Mouse (Mus musculus) hindbrain, embryonic 14.5 days (tissue): Measurements from ENCODE around the gene Tent4b. TPM values are rescaled to one million over a fixed set of nuclear protein-coding genes. Genes with fewer than 3 reads are reported as not detected.
A peak's percentile ranks its signal among the peaks of the same experiment; 100 is the strongest.

ENCODE experiments used
- ATAC-seq: fragments of 200-750 bp; cut with Nextera tagmentation; 2 replicates; pipeline ENCODE4 v1.8.0; 2017; ENCODE audit warnings: moderate number of reproducible peaks, mild to moderate bottlenecking, moderate TSS enrichment, moderate library complexity; ENCODE audit not compliant: low FRiP score
- DNase-seq: peaks from one replicate; pipeline ENCODE4 v3.0.0-alpha.2; 2015; ENCODE audit warnings: low spot score
- H3K27ac ChIP-seq: fragments of 300-500 bp; sonication (generic); 2 replicates; pipeline ENCODE4 v1.5.1; 2014; ENCODE audit warnings: mild to moderate bottlenecking, moderate library complexity
- H3K27me3 ChIP-seq: fragments of 300-500 bp; sonication (generic); 2 replicates; pipeline ENCODE4 v1.6.1; 2014; ENCODE audit warnings: mild to moderate bottlenecking, low read length, mixed read lengths; ENCODE audit not compliant: control insufficient read depth, insufficient read depth
- H3K36me3 ChIP-seq: fragments of 300-500 bp; sonication (generic); replicated peaks from 2 replicates; pipeline ENCODE4 v1.6.1; 2014; ENCODE audit not compliant: control insufficient read depth, insufficient read depth
- H3K4me1 ChIP-seq: fragments of 300-500 bp; sonication (generic); replicated peaks from 2 replicates; pipeline ENCODE4 v1.6.1; 2014; ENCODE audit warnings: antibody characterized with exemption, low read length, mixed read lengths; ENCODE audit not compliant: control insufficient read depth, insufficient read depth
- H3K4me2 ChIP-seq: fragments of 300-500 bp; sonication (generic); replicated peaks from 2 replicates; pipeline ENCODE4 v1.6.1; 2014; ENCODE audit warnings: mild to moderate bottlenecking, moderate library complexity
- H3K4me3 ChIP-seq: fragments of 300-500 bp; sonication (generic); replicated peaks from 2 replicates; pipeline ENCODE4 v1.5.1; 2014; ENCODE audit warnings: mild to moderate bottlenecking, low read length
- H3K9ac ChIP-seq: fragments of 300-500 bp; sonication (generic); 2 replicates; pipeline ENCODE4 v1.6.1; 2014
- H3K9me3 ChIP-seq: fragments of 300-500 bp; sonication (generic); 2 replicates; pipeline ENCODE4 v1.6.1; 2016; ENCODE audit warnings: low read length; ENCODE audit not compliant: control insufficient read depth
- WGBS: fragments of 180-500 bp; shearing (Covaris S2); extraction: QIAGEN DNeasy Blood & Tissue Kit; methylation state at CpG from one replicate; pipeline ENCODE4 v1.1.7; 2014; 5-methylcytosine and 5-hydroxymethylcytosine counted together
- polyA plus RNA-seq: library from polyadenylated mRNA; unstranded; fragments of >200 nt; fragmentation: Nextera tagmentation; extraction: Ambion mirVana; gene quantifications from 2 replicates; pipeline ENCODE4 v1.2.1, GENCODE M21; 2014

Tent4b gene
- polyA plus RNA-seq, 1 experiment from 2014 or later: 17.1 TPM

DNA sequence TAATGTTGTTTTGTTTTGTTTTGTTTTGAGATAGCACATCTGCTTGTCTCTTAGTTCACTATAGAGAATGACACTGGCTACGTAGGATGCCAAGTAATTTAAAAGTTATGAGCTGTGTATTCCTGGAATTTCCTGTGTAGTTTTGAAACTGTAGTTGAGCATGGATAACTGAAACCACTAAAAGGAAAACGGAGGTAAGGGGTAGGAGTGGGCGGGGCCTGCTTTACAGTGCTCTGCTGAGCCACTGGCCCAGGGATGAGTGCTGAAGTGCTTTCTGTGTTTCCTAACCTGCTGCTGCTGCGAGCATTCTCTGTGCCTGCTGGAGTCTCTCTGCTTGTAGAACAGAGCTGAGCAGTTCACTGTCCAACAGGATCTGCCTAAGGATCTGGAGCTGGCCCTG, 22.3 kb downstream of the Tent4b start:
- 65% methylated on average over 4 of the region's 4 CpGs for WGBS
- no peak overlapping the region for H3K4me3 ChIP-seq
- H3K27me3 ChIP-seq: no peaks in the 10 kb centered on the region
- ATAC-seq (no peak), DNase-seq (no peak)
- H3K4me1 ChIP-seq: peaks cover 15% of the 10 kb centered on the region
- no peak overlapping the region for H3K4me2 ChIP-seq
- H3K36me3 ChIP-seq: no peaks in the 10 kb centered on the region
- no peak overlapping the region for H3K9ac ChIP-seq
- no peak overlapping the region for H3K27ac ChIP-seq
- no peaks in the 10 kb centered on the region for H3K9me3 ChIP-seq

DNA sequence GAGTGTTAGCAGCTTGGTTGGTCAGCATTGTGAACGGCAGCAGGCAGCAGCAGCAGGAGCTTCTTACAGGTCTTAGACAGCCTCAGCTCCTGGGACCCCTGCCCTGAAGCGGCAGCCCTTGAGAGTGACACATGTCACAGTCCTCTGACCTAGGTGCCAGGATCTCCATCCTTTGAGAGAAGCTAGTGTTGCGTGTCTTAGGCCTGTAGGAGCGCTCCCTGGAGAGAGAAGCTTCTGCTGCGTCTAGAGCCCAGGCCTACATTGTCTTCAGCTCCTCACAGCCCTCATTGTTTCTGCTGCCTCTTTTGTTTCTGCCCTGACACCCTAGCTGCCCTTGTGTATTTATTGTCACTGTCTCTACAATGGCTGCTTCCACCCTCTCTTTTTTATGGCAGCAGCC, 26.3 kb downstream of the Tent4b start:
- Histone ChIP-seq H3K4me2 (no peak overlapping the region), H3K9ac (no peak overlapping the region), H3K36me3 (no peaks in the 10 kb centered on the region), H3K9me3 (no peaks in the 10 kb centered on the region), H3K4me3 (no peak overlapping the region), H3K4me1 (peaks cover 28% of the 10 kb centered on the region), H3K27me3 (no peaks in the 10 kb centered on the region), H3K27ac (peak overlapping the region; percentile 58)
- DNase-seq (no peak), ATAC-seq (no peak; the same call in 1 of the 2 replicates)
- WGBS: 17% methylated on average over 5 of the region's 5 CpGs

DNA sequence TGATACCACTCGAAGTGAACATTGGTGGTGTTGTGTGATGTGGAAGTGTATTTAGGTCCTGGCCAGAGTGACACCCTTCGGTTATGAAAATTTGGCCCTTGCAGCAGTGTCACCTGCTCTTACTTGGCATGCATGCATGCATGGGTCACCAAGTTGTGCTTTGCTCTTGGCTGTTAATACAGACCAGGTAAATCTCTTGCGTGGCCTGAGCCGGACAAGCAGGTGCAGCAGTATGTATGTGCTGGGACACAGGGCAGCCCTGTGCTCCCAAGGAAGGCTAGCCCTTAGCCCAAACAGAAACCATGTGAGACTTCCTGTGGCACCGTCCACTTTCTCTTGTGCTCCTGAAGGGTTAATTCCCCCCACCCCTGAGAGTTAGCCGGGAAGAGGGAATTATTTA, 28.8 kb downstream of the Tent4b start:
- H3K4me2 ChIP-seq: no peak overlapping the region
- WGBS: 69% methylated on average over 6 of the region's 6 CpGs
- DNase-seq: no peak

DNA sequence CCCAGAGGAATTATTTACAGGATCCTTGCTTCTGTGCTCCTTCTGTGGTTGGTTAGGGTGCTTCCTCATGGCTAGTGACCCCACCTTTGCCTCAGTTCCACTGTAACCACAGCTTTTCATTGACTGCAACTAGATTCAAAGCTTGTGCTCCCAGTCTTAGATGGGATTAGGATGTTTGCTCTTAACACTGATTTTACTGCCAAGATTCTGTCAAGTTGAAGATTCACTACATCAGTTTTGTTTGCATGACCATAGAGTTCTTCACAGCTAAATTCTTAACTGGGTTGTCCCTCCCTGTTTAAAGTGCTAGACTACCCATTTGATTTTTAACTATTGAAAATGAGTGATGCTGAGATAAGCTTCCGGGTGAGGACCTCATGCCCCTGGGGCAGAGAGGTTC, 29.3 kb downstream of the Tent4b start:
- Histone ChIP-seq H3K4me3 (no peak overlapping the region), H3K9me3 (no peaks in the 10 kb centered on the region), H3K4me2 (no peak overlapping the region), H3K27ac (no peak overlapping the region), H3K36me3 (no peaks in the 10 kb centered on the region), H3K9ac (no peak overlapping the region), H3K27me3 (no peaks in the 10 kb centered on the region), H3K4me1 (peaks cover 28% of the 10 kb centered on the region)
- 51% methylated on average over 1 of the region's 1 CpGs for WGBS
- ATAC-seq (no peak), DNase-seq (no peak)

More for the DNA sequence above, 28.8 kb downstream of the Tent4b start:
- Histone ChIP-seq H3K4me3 (no peak overlapping the region), H3K9ac (no peak overlapping the region), H3K9me3 (no peaks in the 10 kb centered on the region), H3K27ac (no peak overlapping the region), H3K4me1 (peaks cover 28% of the 10 kb centered on the region), H3K36me3 (no peaks in the 10 kb centered on the region), H3K27me3 (no peaks in the 10 kb centered on the region)
- no peak for ATAC-seq

DNA sequence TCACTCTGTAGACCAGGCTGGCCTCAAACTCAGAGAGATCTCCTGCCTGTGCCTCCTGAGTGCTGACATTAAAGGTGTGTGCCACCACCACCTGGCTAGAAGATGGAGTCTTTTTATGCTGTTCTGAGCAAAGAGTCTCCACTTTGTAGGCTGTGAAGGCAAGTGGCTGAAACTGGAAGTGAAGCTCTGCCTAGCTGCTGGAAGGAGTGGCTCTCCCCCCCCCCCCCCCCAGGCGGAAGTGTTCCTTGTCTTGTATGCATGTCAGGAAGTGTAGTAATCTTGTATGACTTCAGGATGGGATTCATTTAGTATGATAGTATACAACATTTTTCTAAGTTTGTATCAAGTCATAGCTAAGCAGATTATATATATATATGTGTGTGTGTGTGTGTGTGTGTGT, 29.8 kb downstream of the Tent4b start:
- WGBS: no CpG with 5 or more reads among the region's 1 CpGs
- no peaks in the 10 kb centered on the region for H3K27me3 ChIP-seq
- H3K9me3 ChIP-seq: no peaks in the 10 kb centered on the region
- no peaks in the 10 kb centered on the region for H3K36me3 ChIP-seq
- H3K9ac ChIP-seq: no peak overlapping the region
- H3K4me1 ChIP-seq: peaks cover 28% of the 10 kb centered on the region
- no peak overlapping the region for H3K4me3 ChIP-seq
- no peak overlapping the region for H3K4me2 ChIP-seq
- DNase-seq (no peak), ATAC-seq (no peak)
- no peak overlapping the region for H3K27ac ChIP-seq

DNA sequence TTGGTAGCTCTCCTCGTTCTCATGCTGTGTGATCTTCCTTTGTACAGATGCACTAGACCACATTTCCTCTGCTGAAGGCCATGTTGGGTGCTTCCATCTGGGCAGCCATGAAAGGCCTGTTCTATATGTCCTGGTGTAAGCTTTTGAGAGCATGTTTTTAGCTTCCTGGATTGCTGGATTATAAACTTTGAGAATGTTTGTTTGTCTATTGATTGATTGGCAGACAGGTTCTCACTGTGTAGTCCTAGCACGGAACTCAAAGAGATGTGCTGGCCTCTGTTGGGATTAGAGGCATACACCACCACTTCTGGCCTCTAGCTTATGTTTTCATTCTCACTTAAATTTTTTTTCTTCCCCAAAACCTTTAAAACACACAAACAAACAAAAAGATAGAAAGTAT, 37.7 kb downstream of the Tent4b start:
- H3K27ac ChIP-seq: no peak overlapping the region
- H3K4me3 ChIP-seq: no peak overlapping the region
- WGBS: 61% methylated on average over 2 of the region's 2 CpGs
- H3K27me3 ChIP-seq: no peaks in the 10 kb centered on the region
- H3K4me1 ChIP-seq: no peaks in the 10 kb centered on the region
- ATAC-seq (no peak), DNase-seq (no peak)
- H3K4me2 ChIP-seq: no peak overlapping the region
- no peaks in the 10 kb centered on the region for H3K9me3 ChIP-seq
- H3K36me3 ChIP-seq: no peaks in the 10 kb centered on the region
- no peak overlapping the region for H3K9ac ChIP-seq

DNA sequence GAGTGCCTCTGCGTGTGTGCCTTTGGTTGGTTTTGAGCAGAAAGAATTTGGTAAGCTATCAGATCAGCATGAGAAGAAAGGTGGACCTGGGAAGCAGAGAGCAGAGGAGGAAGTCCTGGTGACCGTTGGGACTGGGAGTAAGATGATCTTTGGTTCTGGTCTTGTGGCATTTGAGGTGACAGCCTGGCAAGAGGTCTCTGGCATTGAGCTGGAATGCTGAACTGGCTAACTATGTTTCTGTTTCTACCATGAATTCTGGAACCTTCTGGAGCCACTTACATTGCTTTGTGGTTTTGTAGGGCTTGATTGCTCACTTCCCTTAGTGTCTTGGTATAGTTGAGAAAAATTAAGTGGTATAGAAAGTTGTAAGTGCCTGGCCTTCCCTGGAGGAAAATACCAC, 38.6 kb downstream of the Tent4b start:
- Histone ChIP-seq H3K27ac (no peak overlapping the region), H3K4me3 (no peak overlapping the region), H3K36me3 (no peaks in the 10 kb centered on the region), H3K9me3 (no peaks in the 10 kb centered on the region), H3K4me2 (no peak overlapping the region), H3K9ac (no peak overlapping the region), H3K4me1 (no peaks in the 10 kb centered on the region), H3K27me3 (no peaks in the 10 kb centered on the region)
- DNase-seq (no peak), ATAC-seq (no peak)
- WGBS: 86% methylated on average over 2 of the region's 2 CpGs

DNA sequence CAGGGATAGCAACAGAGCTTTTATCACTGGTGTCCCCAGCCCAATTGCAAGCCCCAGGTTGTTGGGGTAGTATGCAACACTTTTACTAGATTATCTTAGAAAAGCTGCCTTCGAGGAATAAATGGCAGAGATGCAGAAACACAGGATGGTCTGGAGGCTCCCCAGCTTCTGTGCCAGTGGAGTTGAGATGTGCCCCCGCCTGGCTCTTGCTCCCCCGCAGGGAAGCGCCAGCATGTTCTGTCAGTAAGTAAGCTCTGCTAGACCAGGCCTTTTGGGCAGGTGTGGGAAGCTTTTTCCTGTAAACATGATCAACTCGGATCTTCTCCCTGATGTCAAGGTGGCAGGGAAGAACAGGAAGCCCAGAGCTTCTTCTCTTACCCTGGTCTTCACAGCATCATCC, 40.3 kb downstream of the Tent4b start:
- Histone ChIP-seq H3K36me3 (no peaks in the 10 kb centered on the region; the same call in 1 of the 2 replicates), H3K4me1 (no peaks in the 10 kb centered on the region), H3K9me3 (no peaks in the 10 kb centered on the region), H3K4me2 (no peak overlapping the region), H3K9ac (no peak overlapping the region), H3K27ac (no peak overlapping the region), H3K27me3 (no peaks in the 10 kb centered on the region), H3K4me3 (no peak overlapping the region)
- WGBS: 87% methylated on average over 5 of the region's 5 CpGs
- DNase-seq (no peak), ATAC-seq (no peak)

DNA sequence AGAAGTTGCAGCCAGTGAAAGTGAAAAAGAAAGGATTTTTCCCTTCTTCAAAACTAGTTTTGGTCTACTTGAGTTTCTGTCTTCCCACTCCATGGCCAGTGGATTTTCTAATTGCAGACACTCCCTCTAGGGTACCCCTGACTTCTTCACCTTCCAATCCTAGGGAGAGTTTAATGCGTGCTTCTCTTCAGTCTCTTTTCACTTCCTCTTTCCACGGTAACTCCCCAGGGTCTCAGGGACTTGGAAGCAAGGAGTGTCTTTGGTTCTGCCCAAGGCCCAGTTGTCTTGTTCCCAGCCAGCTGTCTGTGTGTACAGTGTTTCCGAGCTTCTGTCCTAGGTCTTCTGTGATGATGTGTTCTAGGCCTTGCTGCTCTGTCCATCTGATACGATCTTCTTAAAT, 42.9 kb downstream of the Tent4b start:
- Histone ChIP-seq H3K4me1 (no peaks in the 10 kb centered on the region), H3K27me3 (no peaks in the 10 kb centered on the region), H3K4me3 (no peak overlapping the region), H3K4me2 (no peak overlapping the region), H3K36me3 (peaks cover 8% of the 10 kb centered on the region), H3K9me3 (no peaks in the 10 kb centered on the region), H3K9ac (no peak overlapping the region), H3K27ac (no peak overlapping the region)
- ATAC-seq (no peak), DNase-seq (no peak)
- 73% methylated on average over 4 of the region's 4 CpGs for WGBS

DNA sequence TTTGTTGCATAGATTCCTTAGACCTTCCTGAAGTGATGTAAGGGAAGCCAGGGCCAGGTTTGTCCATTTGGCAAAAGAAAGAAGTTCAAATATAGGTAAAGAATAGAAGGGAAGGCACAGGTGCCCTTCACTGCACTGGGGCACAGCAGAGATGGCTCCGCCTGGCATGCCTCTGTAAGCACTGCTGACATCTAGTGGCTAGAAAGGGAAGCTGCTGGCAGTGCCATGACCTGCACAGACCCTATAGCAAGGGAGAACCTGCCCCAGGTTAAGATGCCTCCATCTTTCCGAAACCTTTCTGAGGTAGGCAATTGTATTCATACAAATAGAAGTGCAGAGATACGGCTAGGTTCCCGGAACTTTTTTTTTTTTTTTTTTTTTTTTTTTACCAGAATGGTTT, 45.3 kb downstream of the Tent4b start:
- Histone ChIP-seq H3K9ac (no peak overlapping the region), H3K27ac (no peak overlapping the region), H3K4me2 (no peak overlapping the region), H3K4me3 (no peak overlapping the region), H3K9me3 (no peaks in the 10 kb centered on the region), H3K27me3 (no peaks in the 10 kb centered on the region), H3K4me1 (no peaks in the 10 kb centered on the region), H3K36me3 (peaks cover 26% of the 10 kb centered on the region)
- 84% methylated on average over 4 of the region's 4 CpGs for WGBS
- ATAC-seq (no peak; the same call in 1 of the 2 replicates), DNase-seq (peak; percentile 52)
